Mouse (Mus musculus) heart, postnatal 0 days (tissue): Measurements from ENCODE around the gene Ghitm.

ENCODE experiments used
- CTCF ChIP-seq: IDR thresholded peaks from 2 replicates; pipeline ENCODE4 v1.5.1; 2016; ENCODE audit warnings: antibody characterized with exemption, control low read depth, low read depth
- EP300 ChIP-seq: IDR thresholded peaks from 2 replicates; pipeline ENCODE4 v1.6.1; 2016; ENCODE audit warnings: antibody characterized with exemption, low read depth

- TF ChIP-seq CTCF (no peak), EP300 (no peak)
These were observed 21.1 kb downstream of the Ghitm start, which contains the start of gene 2610528A11Rik for GRCm38 (mm10) chr14:37113922-37114321.
